In genomic region chr6:143493543-143493942, GRCm38 (mm10) we compare ENCODE assay signal across 26 mouse cellular contexts.
"Had no signal": no experiment of that assay in that cellular context is flagged by ENCODE, and none has a peak within 500 bp of the region (broad histone marks: within the 10 kb centered on the region; RNA-seq: fewer than 3 reads in every experiment).

No protein-coding gene starts in this region.

- H3K27me3 ChIP-seq: forebrain, embryonic 12.5 days; forebrain, embryonic 13.5 days; forebrain, embryonic 15.5 days had no signal

- H3K9ac ChIP-seq: embryonic facial prominence, embryonic 12.5 days; embryonic facial prominence, embryonic 13.5 days; embryonic facial prominence, embryonic 15.5 days; forebrain, embryonic 12.5 days; forebrain, embryonic 13.5 days; forebrain, embryonic 15.5 days; forebrain, postnatal 0 days had no signal

- H3K27ac ChIP-seq: embryonic facial prominence, embryonic 12.5 days; embryonic facial prominence, embryonic 13.5 days; embryonic facial prominence, embryonic 15.5 days; forebrain, embryonic 10.5 days; forebrain, embryonic 12.5 days; forebrain, embryonic 13.5 days; forebrain, embryonic 15.5 days; gastrocnemius, adult 2 months; heart, adult 2 months had no signal

- H3K4me1 ChIP-seq: embryonic facial prominence, embryonic 12.5 days; embryonic facial prominence, embryonic 13.5 days; embryonic facial prominence, embryonic 15.5 days; forebrain, embryonic 12.5 days; forebrain, embryonic 15.5 days had no signal

- H3K9me3 ChIP-seq: embryonic facial prominence, embryonic 10.5 days; embryonic facial prominence, embryonic 13.5 days; forebrain, embryonic 12.5 days; forebrain, embryonic 13.5 days; forebrain, embryonic 15.5 days had no signal

- DNase-seq: cerebellum, adult 2 months; cerebellum, adult 8-10 months; cerebellum, adult 9-10 months; cerebellum, adult 9-11 months; cerebellum, postnatal 25 days; cerebellum, postnatal 36 days; embryo, embryonic 11 days; forebrain, postnatal 0 days; gastrocnemius, adult 2 months; gastrocnemius, postnatal 10 days; gastrocnemius, postnatal 14 days; gastrocnemius, postnatal 25 days; gastrocnemius, postnatal 36 days; heart, adult 18-20 months; heart, adult 2 months had no signal

- H3K4me3 ChIP-seq: embryonic facial prominence, embryonic 10.5 days; embryonic facial prominence, embryonic 12.5 days; embryonic facial prominence, embryonic 13.5 days; embryonic facial prominence, embryonic 15.5 days; erythroblast, embryonic 14.5 days; forebrain, embryonic 10.5 days; forebrain, embryonic 12.5 days; forebrain, embryonic 13.5 days; forebrain, embryonic 15.5 days; gastrocnemius, adult 2 months; heart, adult 2 months had no signal

- H3K36me3 ChIP-seq: embryonic facial prominence, embryonic 10.5 days; embryonic facial prominence, embryonic 12.5 days; embryonic facial prominence, embryonic 13.5 days; embryonic facial prominence, embryonic 15.5 days; forebrain, embryonic 10.5 days; forebrain, embryonic 12.5 days; forebrain, embryonic 15.5 days had no signal

- H3K4me2 ChIP-seq: embryonic facial prominence, embryonic 12.5 days; embryonic facial prominence, embryonic 13.5 days; embryonic facial prominence, embryonic 15.5 days; forebrain, embryonic 12.5 days; forebrain, embryonic 13.5 days; forebrain, embryonic 15.5 days had no signal

- ATAC-seq: forebrain, embryonic 13.5 days; forebrain, embryonic 14.5 days; forebrain, embryonic 15.5 days; forebrain, embryonic 16.5 days; forebrain, postnatal 0 days had no signal
